Mouse (Mus musculus) MEL (cell line): Measurements from ENCODE around the gene Mpzl1. TPM values are rescaled to one million over a fixed set of nuclear protein-coding genes. Genes with fewer than 3 reads are reported as not detected.

Source experiments
- DNase-seq: peaks from one replicate; pipeline ENCODE4 v3.0.0; 2011; ENCODE audit warnings: low read depth, low spot score
- H3K27ac ChIP-seq: 2 replicates; pipeline ENCODE4 v1.5.1; 2012; ENCODE audit warnings: low read depth, mild to moderate bottlenecking, control low read depth, low read length, moderate library complexity; ENCODE audit not compliant: control insufficient read depth
- H3K27me3 ChIP-seq, 2 experiments: fragments of 150-350 bp in 1 of 2; sonication (generic) in 1 of 2; 2 replicates each; pipeline ENCODE4 v1.6.1; 2012; ENCODE audit warnings: low read length in 2 of 2, mild to moderate bottlenecking in 2 of 2, improper control_type of control experiment in 1 of 2, moderate library complexity in 1 of 2; ENCODE audit not compliant: insufficient read depth in 2 of 2, control insufficient read depth in 1 of 2
- H3K36me3 ChIP-seq, 2 experiments: 2 replicates each; pipeline ENCODE4 v1.6.1; 2012 to 2014; ENCODE audit warnings: low read length in 2 of 2, improper control_type of control experiment in 1 of 2, inconsistent platforms in 1 of 2, mild to moderate bottlenecking in 1 of 2; ENCODE audit not compliant: insufficient read depth in 2 of 2, control insufficient read depth in 1 of 2
- H3K4me1 ChIP-seq, 2 experiments: fragments of 150-350 bp in 1 of 2; sonication (generic) in 1 of 2; 2 replicates each; pipeline ENCODE4 v1.6.1; 2012; ENCODE audit warnings: low read length in 2 of 2, improper control_type of control experiment in 1 of 2, mild to moderate bottlenecking in 1 of 2; ENCODE audit not compliant: insufficient read depth in 2 of 2, control insufficient read depth in 1 of 2
- H3K4me3 ChIP-seq, 2 experiments: fragments of 150-350 bp in 1 of 2; sonication (generic) in 1 of 2; 2 replicates each; pipeline ENCODE4 v1.5.1; 2012; ENCODE audit warnings: low read depth in 2 of 2, low read length in 2 of 2, mild to moderate bottlenecking in 2 of 2, moderate library complexity in 2 of 2, control low read depth in 1 of 2, improper control_type of control experiment in 1 of 2; ENCODE audit not compliant: control insufficient read depth in 1 of 2, insufficient read depth in 1 of 2
- H3K79me2 ChIP-seq: 2 replicates; pipeline ENCODE4 v1.6.1; 2012; ENCODE audit warnings: mild to moderate bottlenecking, low read length, moderate library complexity; ENCODE audit not compliant: control insufficient read depth, poor library complexity, insufficient read depth
- H3K9ac ChIP-seq: 2 replicates; pipeline ENCODE4 v1.6.1; 2012; ENCODE audit warnings: low read depth, mild to moderate bottlenecking, control low read depth, low read length, moderate library complexity; ENCODE audit not compliant: control insufficient read depth, poor library complexity, severe bottlenecking
- H3K9me3 ChIP-seq: fragments of 150-350 bp; sonication (generic); replicated peaks from 2 replicates; pipeline ENCODE4 v1.6.1; 2012; ENCODE audit warnings: mild to moderate bottlenecking, low read length, improper control_type of control experiment, moderate library complexity; ENCODE audit not compliant: insufficient read depth
- BHLHE40 ChIP-seq: IDR thresholded peaks from 2 replicates; pipeline ENCODE4 v1.6.1; 2012; ENCODE audit warnings: low read depth, mild to moderate bottlenecking, inconsistent platforms, low read length, improper control_type of control experiment, borderline replicate concordance
- CHD2 ChIP-seq: IDR thresholded peaks from 2 replicates; pipeline ENCODE4 v1.6.1; 2011; ENCODE audit warnings: low read length, improper control_type of control experiment
- EP300 ChIP-seq, 2 experiments: IDR thresholded peaks; 2 replicates each; pipeline ENCODE4 v1.6.1; 2011; ENCODE audit warnings: improper control_type of control experiment in 2 of 2, low read length in 2 of 2, low read depth in 1 of 2, mild to moderate bottlenecking in 1 of 2
- ETS1 ChIP-seq: IDR thresholded peaks from 2 replicates; pipeline ENCODE4 v1.6.1; 2012; ENCODE audit warnings: low read depth, mild to moderate bottlenecking, inconsistent platforms, low read length, improper control_type of control experiment, moderate library complexity
- GABPA ChIP-seq: IDR thresholded peaks from 2 replicates; pipeline ENCODE4 v1.6.1; 2012; ENCODE audit warnings: low read depth, mild to moderate bottlenecking, inconsistent platforms, low read length, improper control_type of control experiment, moderate library complexity
- GATA1 ChIP-seq: IDR thresholded peaks from 2 replicates; pipeline ENCODE4 v1.6.1; 2011; ENCODE audit warnings: low read depth, low read length, improper control_type of control experiment
- HCFC1 ChIP-seq: IDR thresholded peaks from 2 replicates; pipeline ENCODE4 v1.6.1; 2012; ENCODE audit warnings: low read depth, mild to moderate bottlenecking, inconsistent platforms, low read length, improper control_type of control experiment, moderate library complexity
- MAFK ChIP-seq: IDR thresholded peaks from 2 replicates; pipeline ENCODE4 v1.6.1; 2011; ENCODE audit warnings: low read depth, mild to moderate bottlenecking, low read length, improper control_type of control experiment, borderline replicate concordance
- MEF2A ChIP-seq: IDR thresholded peaks from 2 replicates; pipeline ENCODE4 v1.6.1; 2014; ENCODE audit warnings: low read depth, mild to moderate bottlenecking, inconsistent platforms, low read length, improper control_type of control experiment; ENCODE audit not compliant: poor library complexity, insufficient replicate concordance, severe bottlenecking; ENCODE audit errors: extremely low read depth
- MYC ChIP-seq: IDR thresholded peaks from 2 replicates; pipeline ENCODE4 v1.6.1; 2011; ENCODE audit warnings: low read depth, mild to moderate bottlenecking, low read length, improper control_type of control experiment, moderate library complexity
- NRF1 ChIP-seq: IDR thresholded peaks from 2 replicates; pipeline ENCODE4 v1.6.1; 2014; ENCODE audit warnings: low read depth, mild to moderate bottlenecking, inconsistent platforms, low read length, improper control_type of control experiment, moderate library complexity; ENCODE audit not compliant: poor library complexity, insufficient read depth, severe bottlenecking
- RCOR1 ChIP-seq: IDR thresholded peaks from 2 replicates; pipeline ENCODE4 v1.6.1; 2012; ENCODE audit warnings: low read depth, mild to moderate bottlenecking, inconsistent platforms, low read length, improper control_type of control experiment
- SIN3A ChIP-seq: IDR thresholded peaks from 2 replicates; pipeline ENCODE4 v1.6.1; 2012; ENCODE audit warnings: low read length, improper control_type of control experiment, inconsistent platforms
- TAL1 ChIP-seq: IDR thresholded peaks from 2 replicates; pipeline ENCODE4 v1.6.1; 2012; ENCODE audit warnings: mild to moderate bottlenecking, inconsistent platforms, low read length, moderate library complexity, mixed read lengths
- TBP ChIP-seq: IDR thresholded peaks from 2 replicates; pipeline ENCODE4 v1.8.0; 2011; ENCODE audit warnings: low read depth, low read length, improper control_type of control experiment
- TCF12 ChIP-seq: IDR thresholded peaks from 2 replicates; pipeline ENCODE4 v1.6.1; 2014; ENCODE audit warnings: low read depth, mild to moderate bottlenecking, inconsistent platforms, low read length, improper control_type of control experiment, moderate library complexity
- UBTF ChIP-seq: IDR thresholded peaks from 2 replicates; pipeline ENCODE4 v1.6.1; 2012; ENCODE audit warnings: low read depth, mild to moderate bottlenecking, inconsistent platforms, low read length, improper control_type of control experiment, moderate library complexity, borderline replicate concordance; ENCODE audit not compliant: insufficient read depth
- USF1 ChIP-seq: IDR thresholded peaks from 2 replicates; pipeline ENCODE4 v1.6.1; 2014; ENCODE audit warnings: low read depth, mild to moderate bottlenecking, inconsistent platforms, low read length, improper control_type of control experiment, moderate library complexity
- ZMIZ1 ChIP-seq: IDR thresholded peaks from 2 replicates; pipeline ENCODE4 v1.6.1; 2012; ENCODE audit warnings: low read depth, mild to moderate bottlenecking, inconsistent platforms, low read length, improper control_type of control experiment, moderate library complexity
- polyA plus RNA-seq, 2 experiments: library from polyadenylated mRNA; stranded (reverse) in 1 of 2; unstranded in 1 of 2; fragments of >175 nt in 1 of 2; fragments of >200 nt in 1 of 2; gene quantifications; 2 replicates each; pipeline versions ENCODE4 v1.2.1 to v1.2.4; 2012; ENCODE audit warnings: low replicate concordance in 2 of 2, low read depth in 1 of 2; ENCODE audit not compliant: insufficient read length in 2 of 2, insufficient read depth in 1 of 2, missing spikeins in 1 of 2
- total RNA-seq: library from RNA; depleted of rRNA; stranded (reverse); fragments of 300-350 nt; gene quantifications from 2 replicates; pipeline ENCODE4 v1.2.3, GENCODE M21; 2012

The Mpzl1 gene
- total and polyA plus RNA-seq, 3 experiments, result 3.2 to 19.8 TPM; not detected in 1

- Histone ChIP-seq H3K36me3 (peaks cover 0 to 12% of the 10 kb centered on the region in 2 experiments; a peak in 2 of 4 replicates), H3K9me3 (no peaks in the 10 kb centered on the region), H3K79me2 (no peaks in the 10 kb centered on the region), H3K4me1 (peaks cover 8 to 13% of the 10 kb centered on the region in 2 experiments), H3K9ac (no peak overlapping the region), H3K27ac (peak overlapping the region; percentile 32), H3K27me3 (no peaks in the 10 kb centered on the region), H3K4me3 (no peak overlapping the region)
- DNase-seq, result peak; percentile 80
- TF ChIP-seq TAL1 (peak; percentile 86), EP300 (IDR thresholded peaks at IDR 0.05; ENCODE audit: low read depth in 1 of 2, low read length in 2 of 2) (peak; percentile 89 to 91), NRF1 (no peak), BHLHE40 (peak; percentile 60; the same call in 1 of the 2 replicates), HCFC1 (no peak), UBTF (no peak), ETS1 (peak; percentile 80), MAFK (0 out of 2 replicates have a peak, but pooled peaks have one; percentile 29), GATA1 (peak; percentile 90), USF1 (0 out of 2 replicates have a peak, but pooled peaks have one; percentile 12), TBP (no peak), TCF12 (peak; percentile 95), GABPA (no peak), MEF2A (no peak), SIN3A (peak; percentile 48; the same call in 1 of the 2 replicates), RCOR1 (peak; percentile 88), CHD2 (peak; percentile 18; the same call in 1 of the 2 replicates)
These were observed 5.7 kb downstream of the Mpzl1 start for GRCm38 (mm10) chr1:165628603-165629002.

- Histone ChIP-seq H3K4me3 (no peak overlapping the region), H3K36me3 (peaks cover 0 to 12% of the 10 kb centered on the region in 2 experiments; a peak in 2 of 4 replicates)
- no peak for DNase-seq
These were observed 8.4 kb downstream of the Mpzl1 start for GRCm38 (mm10) chr1:165625896-165626295.

More at GRCm38 (mm10) chr1:165625896-165626295, 8.4 kb downstream of the Mpzl1 start:
- TF ChIP-seq HCFC1 (no peak), ZMIZ1 (no peak), MEF2A (no peak), MYC (no peak), EP300 (IDR thresholded peaks at IDR 0.05; ENCODE audit: low read depth in 1 of 2, low read length in 2 of 2) (no peak)
- TF ChIP-seq, all 39 proteins: peak for 0
- H3K79me2 ChIP-seq, result no peaks in the 10 kb centered on the region
- H3K4me1 ChIP-seq, result peaks cover 8 to 13% of the 10 kb centered on the region in 2 experiments
- H3K9ac ChIP-seq, result no peak overlapping the region
- no peaks in the 10 kb centered on the region for H3K9me3 ChIP-seq
- no peaks in the 10 kb centered on the region for H3K27me3 ChIP-seq
- H3K27ac ChIP-seq, result no peak overlapping the region
